Mouse (Mus musculus) brain, embryonic 14.5 days (tissue): Measurements from ENCODE around the gene Cby3.

Experiments used
- CTCF ChIP-seq: fragments of 200-500 bp; IDR thresholded peaks from 2 replicates; pipeline ENCODE4 v1.5.1; 2012; ENCODE audit warnings: inconsistent platforms, mild to moderate bottlenecking, moderate library complexity, borderline replicate concordance; ENCODE audit not compliant: insufficient read depth, insufficient read length; ENCODE audit errors: extremely low read depth
- POLR2A ChIP-seq: fragments of 200-500 bp; IDR thresholded peaks from 2 replicates; pipeline ENCODE4 v1.6.1; 2012; ENCODE audit warnings: mild to moderate bottlenecking, inconsistent platforms, borderline replicate concordance; ENCODE audit not compliant: poor library complexity, insufficient read depth, insufficient read length, severe bottlenecking; ENCODE audit errors: extremely low read depth

GRCm38 (mm10) chr11:50388217-50388929, 34.1 kb downstream of the Cby3 start:
- no peak for TF ChIP-seq CTCF
- no peak for TF ChIP-seq POLR2A
